Mouse (Mus musculus): ENCODE results near the gene Ccdc83. TPM values are rescaled to one million over a fixed set of nuclear protein-coding genes. Genes with fewer than 3 reads are reported as not detected.

Gene Ccdc83
- polyA plus RNA-seq, 1 experiment from 2014 or later, result not detected

DNA sequence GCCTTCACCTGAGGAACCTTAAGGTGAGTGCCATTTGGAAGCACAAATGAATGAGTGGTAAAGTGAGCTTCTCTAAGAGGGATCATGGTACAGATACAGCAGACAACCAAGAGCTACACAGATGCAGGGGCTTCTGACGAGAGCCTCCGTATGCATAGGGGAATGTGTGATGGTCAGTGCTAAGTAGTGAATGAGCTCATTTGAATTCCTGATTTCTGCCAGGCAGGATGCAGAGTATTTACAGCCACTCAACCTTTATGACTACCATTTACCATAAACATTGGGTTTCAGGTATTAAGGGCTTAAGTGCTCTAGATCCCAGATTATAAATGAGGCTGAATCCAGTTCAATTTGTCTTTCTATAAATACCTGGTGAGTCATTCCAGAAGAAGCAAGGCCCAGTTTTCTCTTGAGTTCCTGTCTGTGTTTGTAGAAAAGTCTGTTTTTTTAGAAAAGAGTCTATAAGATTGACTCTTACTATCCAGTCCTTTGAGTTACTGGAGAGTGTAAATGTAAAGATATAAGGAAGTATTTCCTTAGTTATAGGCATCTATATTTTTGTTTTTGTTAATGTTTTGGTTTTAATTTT, 63.6 kb downstream of the Ccdc83 start:
- Histone ChIP-seq H3K4me2 (no peak overlapping the region), H3K9ac (no peak overlapping the region), H3K27ac (no peak overlapping the region), H3K4me3 (no peak overlapping the region), H3K27me3 (no peaks in the 10 kb centered on the region), H3K36me3 (ENCODE audit: poor library complexity, severe bottlenecking) (peaks cover 31% of the 10 kb centered on the region), H3K9me3 (replicated peaks) (no peaks in the 10 kb centered on the region), H3K4me1 (no peaks in the 10 kb centered on the region)
- 87% methylated on average over 2 of the region's 2 CpGs for WGBS
- no peak for ATAC-seq

- ATAC-seq, result no peak
- Histone ChIP-seq H3K27ac (no peak overlapping the region), H3K4me1 (no peaks in the 10 kb centered on the region), H3K4me3 (no peak overlapping the region), H3K4me2 (no peak overlapping the region), H3K36me3 (ENCODE audit: poor library complexity, severe bottlenecking) (peaks cover 36% of the 10 kb centered on the region), H3K27me3 (no peaks in the 10 kb centered on the region), H3K9me3 (replicated peaks) (no peaks in the 10 kb centered on the region), H3K9ac (no peak overlapping the region)
- WGBS, result 91% methylated on average over 5 of the region's 5 CpGs
Measured at GRCm38 (mm10) chr7:90200251-90200650, 65.3 kb downstream of the Ccdc83 start.

- H3K9ac ChIP-seq, result no peak overlapping the region
- no peak overlapping the region for H3K4me2 ChIP-seq
- no peak overlapping the region for H3K4me3 ChIP-seq
- ATAC-seq, result no peak
- H3K4me1 ChIP-seq, result 0 out of 2 replicates have a peak, but pooled peaks cover 2% of the 10 kb centered on the region
- peaks cover 43% of the 10 kb centered on the region for H3K36me3 ChIP-seq (ENCODE audit: poor library complexity, severe bottlenecking)
- no peak overlapping the region for H3K27ac ChIP-seq
- 93% methylated on average over 1 of the region's 1 CpGs for WGBS
- no peaks in the 10 kb centered on the region for H3K9me3 ChIP-seq (replicated peaks)
- H3K27me3 ChIP-seq, result no peaks in the 10 kb centered on the region
Measured at GRCm38 (mm10) chr7:90180635-90181034, 84.9 kb downstream of the Ccdc83 start.

DNA sequence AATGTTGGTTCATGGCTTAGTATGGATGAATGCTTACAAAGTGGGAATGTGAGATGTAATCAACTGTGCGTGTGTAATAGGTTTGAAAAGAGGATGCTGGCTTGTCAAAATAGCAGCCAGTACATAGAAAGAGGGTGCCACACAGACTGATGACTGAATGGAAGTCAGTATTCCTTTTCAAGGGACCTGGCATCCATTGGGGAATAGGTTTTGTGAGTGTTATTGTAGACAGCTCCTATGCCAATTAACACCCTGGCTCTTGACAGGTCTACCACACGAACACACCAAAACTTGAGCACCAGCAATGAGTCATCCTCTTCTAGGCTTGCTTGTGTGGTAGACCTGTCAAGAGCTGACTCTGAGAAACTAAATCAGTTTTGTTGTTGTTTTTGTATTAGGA, 90.0 kb downstream of the Ccdc83 start:
- WGBS, result 44% methylated on average over 2 of the region's 2 CpGs
- Histone ChIP-seq H3K9me3 (replicated peaks) (no peaks in the 10 kb centered on the region), H3K4me2 (no peak overlapping the region), H3K36me3 (ENCODE audit: poor library complexity, severe bottlenecking) (peaks cover 53% of the 10 kb centered on the region), H3K4me3 (no peak overlapping the region), H3K9ac (no peak overlapping the region), H3K27me3 (no peaks in the 10 kb centered on the region), H3K27ac (no peak overlapping the region), H3K4me1 (peaks cover 6% of the 10 kb centered on the region; the same call in 1 of the 2 replicates)
- ATAC-seq, result peak; percentile 57

Other genes starting within 250 kb of the Ccdc83 start
- gene Picalm, start 135.6 kb downstream of the Ccdc83 start, polyA plus RNA-seq (2015; fragmentation: Nextera tagmentation; extraction: Ambion mirVana), result 36.6 and 40.9 TPM in 2 replicates
- gene Sytl2, start 36.5 kb upstream of the Ccdc83 start, polyA plus RNA-seq (2015; fragmentation: Nextera tagmentation; extraction: Ambion mirVana), result 0.94 and 0.97 TPM in 2 replicates
- 1.3 and 2.3 TPM in 2 replicates for gene Ccdc89, start 160.8 kb upstream of the Ccdc83 start, polyA plus RNA-seq (2015; fragmentation: Nextera tagmentation; extraction: Ambion mirVana)
- 28.1 and 36.4 TPM in 2 replicates for gene Crebzf, start 177.0 kb upstream of the Ccdc83 start, polyA plus RNA-seq (2015; fragmentation: Nextera tagmentation; extraction: Ambion mirVana)
- 123 and 127 TPM in 2 replicates for gene Tmem126a, start 191.5 kb upstream of the Ccdc83 start, polyA plus RNA-seq (2015; fragmentation: Nextera tagmentation; extraction: Ambion mirVana)
- 35.1 and 35.3 TPM in 2 replicates for gene Tmem126b, start 210.2 kb upstream of the Ccdc83 start, polyA plus RNA-seq (2015; fragmentation: Nextera tagmentation; extraction: Ambion mirVana)
- 10.1 and 11.7 TPM in 2 replicates for gene Dlg2, start 210.9 kb upstream of the Ccdc83 start, polyA plus RNA-seq (2015; fragmentation: Nextera tagmentation; extraction: Ambion mirVana)